Mouse (Mus musculus): Measurements from ENCODE around the gene Fmn2.

GRCm38 (mm10) chr1:174508571-174509110 is 7.0 kb downstream of the Fmn2 start:
- TF ChIP-seq POLR2A (IDR thresholded peaks at IDR 0.05; ENCODE audit: low read depth, low read length) = no peak
- no peak for TF ChIP-seq CTCF (IDR thresholded peaks at IDR 0.05; ENCODE audit: borderline replicate concordance, insufficient read depth, low read length)
